Mouse (Mus musculus) MN1 (cell line): Measurements from ENCODE around the gene 3110009E18Rik.

Experiments used
- DNase-seq: peaks from one replicate; pipeline ENCODE4 v3.0.0-alpha.2; 2016; ENCODE audit warnings: low spot score

Gene 3110009E18Rik

GRCm38 (mm10) chr1:120142551-120142950 lies 21.6 kb downstream of the 3110009E18Rik start:
- DNase-seq = peak; percentile 73

- no peak for DNase-seq
Measured at GRCm38 (mm10) chr1:120145527-120146216, 24.7 kb downstream of the 3110009E18Rik start.

- DNase-seq = no peak
Measured at GRCm38 (mm10) chr1:120146994-120147393, 26.0 kb downstream of the 3110009E18Rik start.

- DNase-seq = peak; percentile 19
Measured at GRCm38 (mm10) chr1:120154232-120154631, 33.2 kb downstream of the 3110009E18Rik start.

- DNase-seq = peak; percentile 33
Measured at GRCm38 (mm10) chr1:120155325-120155724, 34.3 kb downstream of the 3110009E18Rik start.

GRCm38 (mm10) chr1:120158474-120159127 lies 37.6 kb downstream of the 3110009E18Rik start:
- no peak for DNase-seq

- DNase-seq = no peak
Measured at GRCm38 (mm10) chr1:120161502-120161901, 40.5 kb downstream of the 3110009E18Rik start.

GRCm38 (mm10) chr1:120162616-120163015 lies 41.6 kb downstream of the 3110009E18Rik start:
- DNase-seq = no peak

GRCm38 (mm10) chr1:120168016-120168415 lies 47.0 kb downstream of the 3110009E18Rik start:
- DNase-seq = no peak

- DNase-seq = no peak
Measured at GRCm38 (mm10) chr1:120168674-120169073, 47.7 kb downstream of the 3110009E18Rik start.

GRCm38 (mm10) chr1:120170307-120170706 lies 49.3 kb downstream of the 3110009E18Rik start:
- no peak for DNase-seq

GRCm38 (mm10) chr1:120171819-120172521 lies 51.0 kb downstream of the 3110009E18Rik start:
- peak; percentile 15 for DNase-seq

- no peak for DNase-seq
Measured at GRCm38 (mm10) chr1:120174991-120175390, 54.0 kb downstream of the 3110009E18Rik start.

GRCm38 (mm10) chr1:120176313-120176712 lies 55.3 kb downstream of the 3110009E18Rik start:
- DNase-seq = no peak

GRCm38 (mm10) chr1:120177141-120177540 lies 56.2 kb downstream of the 3110009E18Rik start:
- no peak for DNase-seq

- DNase-seq = no peak
Measured at GRCm38 (mm10) chr1:120186204-120186603, 65.2 kb downstream of the 3110009E18Rik start.

GRCm38 (mm10) chr1:120186655-120187054 lies 65.7 kb downstream of the 3110009E18Rik start:
- no peak for DNase-seq

GRCm38 (mm10) chr1:120187059-120187458 lies 66.1 kb downstream of the 3110009E18Rik start:
- DNase-seq = no peak

GRCm38 (mm10) chr1:120189206-120189605 lies 68.2 kb downstream of the 3110009E18Rik start:
- DNase-seq = no peak

GRCm38 (mm10) chr1:120190300-120190699 lies 69.3 kb downstream of the 3110009E18Rik start:
- no peak for DNase-seq

GRCm38 (mm10) chr1:120190946-120191345 lies 70.0 kb downstream of the 3110009E18Rik start:
- DNase-seq = no peak

- DNase-seq = no peak
Measured at GRCm38 (mm10) chr1:120192321-120192720, 71.3 kb downstream of the 3110009E18Rik start.

GRCm38 (mm10) chr1:120193586-120193985 lies 72.6 kb downstream of the 3110009E18Rik start:
- DNase-seq = no peak
